Mouse (Mus musculus) erythroblast, embryonic 14.5 days (primary cell): ENCODE data around the gene Nav3.
"Not testable (repeated sequence)": the region's sequence is repeated elsewhere in the genome, so short reads cannot be mapped to it uniquely, and the experiment has no call there.

Experiments used
- GATA1 ChIP-seq: IDR thresholded peaks from 2 replicates; pipeline ENCODE4 v1.6.1; 2012; ENCODE audit warnings: low read length, inconsistent platforms, mixed read lengths
- TAL1 ChIP-seq: IDR thresholded peaks from 3 replicates; pipeline ENCODE4 v1.6.1; 2012; ENCODE audit warnings: low read length, inconsistent platforms, mixed read lengths

GRCm38 (mm10) chr10:110024897-110025296 lies 431.1 kb downstream of the Nav3 start:
- not testable (repeated sequence) for TF ChIP-seq TAL1, GATA1
